Mouse (Mus musculus) neural tube, embryonic 15.5 days (tissue): ENCODE measurements around the gene Dnah3. TPM values are rescaled to one million over a fixed set of nuclear protein-coding genes. Genes with fewer than 3 reads are reported as not detected.

Source experiments
- ATAC-seq: fragments of 200-750 bp; cut with Nextera tagmentation; 2 replicates; pipeline ENCODE4 v1.8.0; 2017; ENCODE audit warnings: mild to moderate bottlenecking, moderate TSS enrichment, moderate library complexity; ENCODE audit not compliant: low FRiP score
- H3K27ac ChIP-seq: fragments of 300-500 bp; sonication (generic); replicated peaks from 2 replicates; pipeline ENCODE4 v1.5.1; 2015; ENCODE audit warnings: mild to moderate bottlenecking, inconsistent platforms
- H3K27me3 ChIP-seq: fragments of 300-500 bp; sonication (generic); replicated peaks from 2 replicates; pipeline ENCODE4 v1.6.1; 2015; ENCODE audit warnings: inconsistent platforms
- H3K36me3 ChIP-seq: fragments of 300-500 bp; sonication (generic); 2 replicates; pipeline ENCODE4 v1.6.1; 2015; ENCODE audit warnings: inconsistent platforms
- H3K4me1 ChIP-seq: fragments of 300-500 bp; sonication (generic); 2 replicates; pipeline ENCODE4 v1.6.1; 2015; ENCODE audit warnings: inconsistent platforms
- H3K4me2 ChIP-seq: fragments of 300-500 bp; sonication (generic); 2 replicates; pipeline ENCODE4 v1.6.1; 2015; ENCODE audit warnings: inconsistent platforms, mild to moderate bottlenecking, moderate library complexity
- H3K4me3 ChIP-seq: fragments of 300-500 bp; sonication (generic); replicated peaks from 2 replicates; pipeline ENCODE4 v1.5.1; 2015; ENCODE audit warnings: mild to moderate bottlenecking, inconsistent platforms
- H3K9ac ChIP-seq: fragments of 300-500 bp; sonication (generic); replicated peaks from 2 replicates; pipeline ENCODE4 v1.6.1; 2015; ENCODE audit warnings: mild to moderate bottlenecking, inconsistent platforms
- H3K9me3 ChIP-seq: fragments of 300-500 bp; sonication (generic); replicated peaks from 2 replicates; pipeline ENCODE4 v1.6.1; 2016; ENCODE audit warnings: inconsistent platforms
- WGBS: fragments of 180-500 bp; shearing (Covaris S2); methylation state at CpG from one replicate; pipeline ENCODE4 v1.1.7; 2015; ENCODE audit warnings: mixed read lengths; 5-methylcytosine and 5-hydroxymethylcytosine counted together
- polyA plus RNA-seq: library from polyadenylated mRNA; unstranded; fragments of >200 nt; fragmentation: Nextera tagmentation; extraction: Ambion mirVana; gene quantifications from 2 replicates; pipeline ENCODE4 v1.2.1, GENCODE M21; 2015

The Dnah3 gene
- polyA plus RNA-seq, 1 experiment from 2014 or later = not detected

- Histone ChIP-seq H3K9ac (no peak overlapping the region), H3K4me3 (no peak overlapping the region), H3K27me3 (no peaks in the 10 kb centered on the region), H3K36me3 (no peaks in the 10 kb centered on the region), H3K9me3 (no peaks in the 10 kb centered on the region), H3K4me1 (no peaks in the 10 kb centered on the region), H3K4me2 (no peak overlapping the region), H3K27ac (no peak overlapping the region)
- no peak for ATAC-seq
- 73% methylated on average over 2 of the region's 2 CpGs for WGBS
These were observed 166.2 kb downstream of the Dnah3 start for GRCm38 (mm10) chr7:119928783-119929440.

DNA sequence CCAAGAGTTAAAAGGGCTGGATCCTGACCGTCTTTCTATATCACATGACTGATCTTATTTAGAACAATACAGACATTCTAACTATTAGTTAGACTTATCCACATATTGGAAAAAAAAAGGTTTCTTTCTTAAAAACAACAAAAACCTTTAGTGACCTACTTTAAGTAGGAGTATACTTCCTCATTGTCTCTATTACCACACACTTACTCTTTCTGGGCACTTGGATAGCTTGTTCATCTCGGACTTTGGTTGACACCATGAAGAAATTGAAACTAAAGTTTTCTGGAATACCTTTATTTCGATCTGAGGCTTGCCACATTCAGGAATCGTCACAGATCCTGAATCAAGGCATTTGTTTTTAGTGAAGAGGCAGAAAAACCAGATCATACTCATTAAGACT, 174.0 kb downstream of the Dnah3 start:
- no peaks in the 10 kb centered on the region for H3K4me1 ChIP-seq
- 85% methylated on average over 4 of the region's 4 CpGs for WGBS

GRCm38 (mm10) chr7:119920457-119920856, 174.6 kb downstream of the Dnah3 start:
- Histone ChIP-seq H3K27ac (no peak overlapping the region), H3K9me3 (no peaks in the 10 kb centered on the region), H3K36me3 (no peaks in the 10 kb centered on the region), H3K4me1 (no peaks in the 10 kb centered on the region), H3K4me2 (no peak overlapping the region), H3K4me3 (no peak overlapping the region), H3K9ac (no peak overlapping the region), H3K27me3 (no peaks in the 10 kb centered on the region)
- no peak for ATAC-seq
- WGBS = 61% methylated on average over 2 of the region's 2 CpGs

More for the DNA sequence above, 174.0 kb downstream of the Dnah3 start:
- Histone ChIP-seq H3K9me3 (no peaks in the 10 kb centered on the region), H3K4me3 (no peak overlapping the region), H3K4me2 (no peak overlapping the region), H3K27me3 (no peaks in the 10 kb centered on the region), H3K9ac (no peak overlapping the region), H3K27ac (no peak overlapping the region), H3K36me3 (no peaks in the 10 kb centered on the region)
- ATAC-seq = no peak

DNA sequence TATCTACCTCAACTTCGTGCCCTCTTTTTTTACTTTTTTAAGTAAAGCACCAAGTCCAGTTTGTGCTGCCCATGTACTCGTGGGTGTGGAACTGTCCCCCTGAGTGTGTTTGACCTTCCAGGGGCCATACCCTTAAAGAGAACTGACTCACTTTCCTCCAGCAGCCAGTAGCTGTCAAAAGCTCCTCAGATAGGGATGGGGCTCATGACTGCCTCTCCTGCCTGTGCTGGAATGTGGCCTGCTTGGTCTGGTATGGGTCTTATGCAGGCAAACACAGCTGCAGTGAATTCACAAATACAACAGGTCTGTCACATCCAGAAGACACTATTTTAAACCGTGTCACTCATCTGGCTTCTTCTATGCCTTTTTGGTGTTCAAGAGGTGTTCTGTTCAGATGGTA, 183.4 kb downstream of the Dnah3 start:
- H3K27me3 ChIP-seq = no peaks in the 10 kb centered on the region
- no peak overlapping the region for H3K4me3 ChIP-seq
- no peak overlapping the region for H3K4me2 ChIP-seq
- no peak overlapping the region for H3K27ac ChIP-seq
- no peak for ATAC-seq
- H3K36me3 ChIP-seq = no peaks in the 10 kb centered on the region
- H3K4me1 ChIP-seq = no peaks in the 10 kb centered on the region
- H3K9me3 ChIP-seq = no peaks in the 10 kb centered on the region
- WGBS = 85% methylated on average over 3 of the region's 3 CpGs
- H3K9ac ChIP-seq = no peak overlapping the region

GRCm38 (mm10) chr7:119906523-119907215, 188.4 kb downstream of the Dnah3 start:
- Histone ChIP-seq H3K4me2 (no peak overlapping the region), H3K27ac (no peak overlapping the region), H3K9ac (no peak overlapping the region), H3K27me3 (no peaks in the 10 kb centered on the region), H3K9me3 (no peaks in the 10 kb centered on the region), H3K4me1 (no peaks in the 10 kb centered on the region), H3K36me3 (no peaks in the 10 kb centered on the region), H3K4me3 (no peak overlapping the region)
- WGBS = 89% methylated on average over 3 of the region's 3 CpGs
- no peak for ATAC-seq

- no peaks in the 10 kb centered on the region for H3K27me3 ChIP-seq
- H3K4me2 ChIP-seq = no peak overlapping the region
- WGBS = 71% methylated on average over 3 of the region's 3 CpGs
- no peak for ATAC-seq
- H3K9ac ChIP-seq = no peak overlapping the region
- no peaks in the 10 kb centered on the region for H3K36me3 ChIP-seq
- peaks cover 24% of the 10 kb centered on the region for H3K4me1 ChIP-seq
- H3K9me3 ChIP-seq = no peaks in the 10 kb centered on the region
- no peak overlapping the region for H3K27ac ChIP-seq
- no peak overlapping the region for H3K4me3 ChIP-seq
These were observed 195.6 kb downstream of the Dnah3 start for GRCm38 (mm10) chr7:119899386-119900057.

DNA sequence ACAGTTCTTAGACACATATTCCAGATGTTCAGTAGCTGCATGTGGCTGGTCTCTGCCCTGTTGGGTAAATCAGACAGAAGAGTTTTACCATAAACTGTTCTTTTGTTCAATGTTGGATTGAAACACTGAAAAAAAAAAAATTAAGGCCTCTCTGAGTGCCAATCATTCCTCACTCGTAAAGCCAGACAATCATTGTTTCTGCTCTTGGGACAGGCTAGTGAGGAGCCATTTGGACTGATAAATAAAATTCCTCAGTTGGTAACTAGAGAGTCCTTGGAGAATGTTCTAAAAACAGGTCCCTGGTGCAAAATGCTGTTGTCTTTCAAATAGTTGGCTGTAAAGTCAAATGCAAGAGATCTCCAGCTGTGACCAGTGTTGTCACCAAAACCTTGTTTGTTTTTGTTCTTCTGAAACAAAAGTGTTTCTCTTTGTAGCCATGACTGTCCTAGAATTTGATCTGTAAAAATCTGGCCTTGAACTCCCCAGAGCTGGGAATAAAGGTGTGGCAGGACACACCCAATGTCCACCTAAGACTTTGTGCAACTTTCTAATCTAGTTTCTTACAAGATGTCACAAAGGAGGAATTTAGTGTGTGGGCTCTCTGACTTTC, 196.7 kb downstream of the Dnah3 start:
- H3K4me3 ChIP-seq = no peak overlapping the region
- H3K4me2 ChIP-seq = no peak overlapping the region
- no peaks in the 10 kb centered on the region for H3K9me3 ChIP-seq
- H3K27me3 ChIP-seq = no peaks in the 10 kb centered on the region
- no peak for ATAC-seq
- H3K27ac ChIP-seq = no peak overlapping the region; the same call in 1 of the 2 replicates
- peaks cover 35% of the 10 kb centered on the region for H3K4me1 ChIP-seq
- no peaks in the 10 kb centered on the region for H3K36me3 ChIP-seq
- H3K9ac ChIP-seq = no peak overlapping the region
- WGBS = 57% methylated on average over 1 of the region's 1 CpGs

GRCm38 (mm10) chr7:119897521-119898109, 197.5 kb downstream of the Dnah3 start:
- Histone ChIP-seq H3K4me1 (peaks cover 39% of the 10 kb centered on the region), H3K9me3 (no peaks in the 10 kb centered on the region), H3K27me3 (no peaks in the 10 kb centered on the region), H3K27ac (no peak overlapping the region; the same call in 1 of the 2 replicates), H3K9ac (no peak overlapping the region), H3K4me3 (no peak overlapping the region), H3K36me3 (no peaks in the 10 kb centered on the region), H3K4me2 (no peak overlapping the region)
- 94% methylated on average over 8 of the region's 8 CpGs for WGBS
- no peak for ATAC-seq

DNA sequence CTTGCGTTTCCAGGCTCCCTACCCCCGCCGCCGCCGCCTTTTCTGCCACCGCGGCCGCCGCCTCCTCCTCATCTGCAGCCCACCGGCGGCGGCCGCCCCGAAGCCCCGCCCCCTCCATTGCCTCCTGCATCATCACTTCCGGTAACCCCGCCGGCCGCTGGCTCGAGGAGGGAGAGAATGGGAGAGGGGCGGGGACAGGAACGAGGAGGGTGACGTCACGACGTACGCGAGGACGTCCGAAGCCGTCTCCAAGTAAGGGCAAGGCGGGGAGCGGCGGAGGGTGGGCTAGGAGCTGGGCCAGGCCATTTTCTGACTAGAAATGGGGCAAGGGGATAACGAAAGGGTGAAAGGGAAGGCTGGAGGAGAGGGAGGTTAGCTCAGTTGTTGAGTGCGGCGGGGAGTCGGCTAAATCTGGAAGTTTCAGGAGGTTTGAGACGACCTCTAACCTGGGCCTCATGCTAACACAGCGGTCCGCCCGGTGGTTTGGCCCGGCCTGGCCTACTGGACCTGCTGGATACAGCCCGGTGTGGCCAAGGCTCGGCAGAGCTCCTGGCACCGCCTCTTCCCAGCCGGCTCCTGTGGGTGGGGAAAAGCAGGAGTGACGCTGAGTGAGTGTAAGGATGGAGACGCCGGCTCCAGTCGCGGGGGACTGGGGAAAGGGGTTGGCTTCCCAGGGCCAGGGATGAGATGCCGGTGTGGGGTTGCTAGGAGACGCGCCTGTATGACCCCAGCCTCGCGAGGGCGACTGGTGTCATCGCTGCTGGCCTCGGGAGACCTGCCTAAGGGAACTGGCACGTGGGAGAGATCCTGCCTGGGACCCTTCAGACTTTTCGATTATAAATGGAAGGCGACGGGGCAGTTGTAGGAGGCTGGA, 199.2 kb downstream of the Dnah3 start, which contains the start of the genes Lyrm1 and Dcun1d3:
TSS of gene Lyrm1 (plus strand) at position 223 of the 874 bp plus-strand sequence.
TSS of gene Dcun1d3 (minus strand) at position 660 of the 874 bp plus-strand sequence.
- Histone ChIP-seq H3K4me2 (peak within 1 kb of the TSS; percentile 78), H3K4me1 (peaks cover 47% of the 10 kb centered on the region), H3K9ac (peak within 1 kb of the TSS; percentile 92), H3K4me3 (peak within 1 kb of the TSS; percentile 79), H3K27ac (peak within 1 kb of the TSS; percentile 96), H3K27me3 (no peaks in the 10 kb centered on the region), H3K36me3 (no peaks in the 10 kb centered on the region), H3K9me3 (no peaks in the 10 kb centered on the region)
- under 1% methylated on average over 63 of the region's 63 CpGs for WGBS
- ATAC-seq = peak; percentile 99

GRCm38 (mm10) chr7:119894818-119895544, 200.1 kb downstream of the Dnah3 start:
- H3K4me1 ChIP-seq = peaks cover 47% of the 10 kb centered on the region
- no peaks in the 10 kb centered on the region for H3K9me3 ChIP-seq
- peak overlapping the region; percentile 92 for H3K9ac ChIP-seq
- ATAC-seq = peak; percentile 67
- 0% methylated on average over 15 of the region's 15 CpGs for WGBS
- H3K27me3 ChIP-seq = no peaks in the 10 kb centered on the region
- peak overlapping the region; percentile 79 for H3K4me3 ChIP-seq
- H3K36me3 ChIP-seq = no peaks in the 10 kb centered on the region
- peak overlapping the region; percentile 78 for H3K4me2 ChIP-seq
- peak overlapping the region; percentile 96 for H3K27ac ChIP-seq
